Mouse (Mus musculus) gastrocnemius, adult 8-10 months (tissue): ENCODE measurements around the gene Trim65. TPM values are rescaled to one million over a fixed set of nuclear protein-coding genes. Genes with fewer than 3 reads are reported as not detected.
A peak's percentile ranks its signal among the peaks of the same experiment; 100 is the strongest.

Experiments
- DNase-seq, 2 experiments: peaks; one replicate each; pipeline ENCODE4 v3.0.0; 2022; ENCODE audit warnings: low spot score in 2 of 2
- total RNA-seq, 4 experiments: library from RNA; stranded (reverse); gene quantifications; 2 replicates each; pipeline ENCODE4 v1.2.4; 2022

Gene Trim65
- total RNA-seq, 4 experiments from 2014 or later: 3.4 to 4.5 (median 4.0) TPM

- DNase-seq: no peak
These were observed 39.3 kb downstream of the Trim65 start for GRCm38 (mm10) chr11:116091591-116091990.

- DNase-seq: no peak
These were observed 41.4 kb downstream of the Trim65 start for GRCm38 (mm10) chr11:116089545-116089944.

- no peak for DNase-seq
These were observed 42.1 kb downstream of the Trim65 start for GRCm38 (mm10) chr11:116088741-116089394.

GRCm38 (mm10) chr11:116088188-116088587, 42.7 kb downstream of the Trim65 start:
- no peak for DNase-seq

GRCm38 (mm10) chr11:116087194-116088130, 43.5 kb downstream of the Trim65 start:
- DNase-seq: peak; percentile 77

GRCm38 (mm10) chr11:116086258-116087193, 44.4 kb downstream of the Trim65 start, which contains the start of gene Wbp2:
Gene Wbp2, minus strand, starts transcription at chr11:116086995.
- DNase-seq: peak; percentile 96 to 97

- no peak for DNase-seq
These were observed 46.8 kb downstream of the Trim65 start for GRCm38 (mm10) chr11:116084166-116084565.

GRCm38 (mm10) chr11:116083096-116083672, 47.7 kb downstream of the Trim65 start:
- DNase-seq: no peak

GRCm38 (mm10) chr11:116081081-116081480, 49.8 kb downstream of the Trim65 start:
- peak in 1 of 2 experiments; percentile 34 for DNase-seq

GRCm38 (mm10) chr11:116079511-116079910, 51.4 kb downstream of the Trim65 start:
- no peak for DNase-seq

GRCm38 (mm10) chr11:116078676-116079320, 52.1 kb downstream of the Trim65 start:
- DNase-seq: no peak

GRCm38 (mm10) chr11:116078221-116078620, 52.7 kb downstream of the Trim65 start:
- no peak for DNase-seq

GRCm38 (mm10) chr11:116077446-116078204, 53.3 kb downstream of the Trim65 start, which contains the start of gene Unc13d:
Gene Unc13d, minus strand, starts transcription at chr11:116077961.
- no peak for DNase-seq

- DNase-seq: no peak
These were observed 54.1 kb downstream of the Trim65 start for GRCm38 (mm10) chr11:116076836-116077235.

- DNase-seq: no peak
These were observed 54.7 kb downstream of the Trim65 start for GRCm38 (mm10) chr11:116076266-116076540.

GRCm38 (mm10) chr11:116075539-116076265, 55.2 kb downstream of the Trim65 start:
- no peak for DNase-seq

GRCm38 (mm10) chr11:116074436-116074991, 56.4 kb downstream of the Trim65 start:
- DNase-seq: no peak

- no peak for DNase-seq
These were observed 58.3 kb downstream of the Trim65 start for GRCm38 (mm10) chr11:116072608-116073007.
